Mouse (Mus musculus): ENCODE results near the gene Arid5a. TPM values are rescaled to one million over a fixed set of nuclear protein-coding genes. Genes with fewer than 3 reads are reported as not detected.
A peak's percentile ranks its signal among the peaks of the same experiment; 100 is the strongest.

Arid5a gene
- polyA plus RNA-seq (2015; fragmentation: Nextera tagmentation; extraction: Ambion mirVana) = 3.1 and 3.4 TPM in 2 replicates

GRCm38 (mm10) chr1:36307495-36308280, at the start of gene Arid5a:
Gene Arid5a (plus strand): TSS chr1:36307733.
- ATAC-seq (replicated peaks) = peak; percentile 93
- Histone ChIP-seq H3K36me3 (replicated peaks) (no peaks in the 10 kb centered on the region), H3K4me3 (peak within 1 kb of the TSS; percentile 64), H3K9me3 (no peaks in the 10 kb centered on the region), H3K27me3 (replicated peaks) (peaks cover 15% of the 10 kb centered on the region), H3K4me2 (peak within 1 kb of the TSS; percentile 93), H3K27ac (peak within 1 kb of the TSS; percentile 46; the same call in 1 of the 2 replicates), H3K9ac (peak within 1 kb of the TSS; percentile 45), H3K4me1 (peaks cover 14% of the 10 kb centered on the region)
- WGBS = under 1% methylated on average over 65 of the region's 65 CpGs

- no peak overlapping the region for H3K4me3 ChIP-seq
- peaks cover 15% of the 10 kb centered on the region for H3K4me1 ChIP-seq
- no peaks in the 10 kb centered on the region for H3K9me3 ChIP-seq
- no peaks in the 10 kb centered on the region for H3K27me3 ChIP-seq (replicated peaks)
- no peak overlapping the region for H3K27ac ChIP-seq
- WGBS = 49% methylated on average over 2 of the region's 2 CpGs
- H3K36me3 ChIP-seq (replicated peaks) = no peaks in the 10 kb centered on the region
- no peak overlapping the region for H3K9ac ChIP-seq
- no peak overlapping the region for H3K4me2 ChIP-seq
- ATAC-seq (replicated peaks) = no peak
Measured at GRCm38 (mm10) chr1:36258631-36259030, 48.9 kb upstream of the Arid5a start.

GRCm38 (mm10) chr1:36259281-36259680, 48.3 kb upstream of the Arid5a start:
- 94% methylated on average over 2 of the region's 2 CpGs for WGBS
- no peaks in the 10 kb centered on the region for H3K9me3 ChIP-seq
- no peak for ATAC-seq (replicated peaks)
- H3K27me3 ChIP-seq (replicated peaks) = no peaks in the 10 kb centered on the region
- no peak overlapping the region for H3K4me3 ChIP-seq
- H3K27ac ChIP-seq = no peak overlapping the region
- no peak overlapping the region for H3K9ac ChIP-seq
- H3K36me3 ChIP-seq (replicated peaks) = no peaks in the 10 kb centered on the region
- H3K4me2 ChIP-seq = no peak overlapping the region
- H3K4me1 ChIP-seq = peaks cover 15% of the 10 kb centered on the region

GRCm38 (mm10) chr1:36260418-36260817, 47.1 kb upstream of the Arid5a start:
- no peak for ATAC-seq (replicated peaks)
- H3K36me3 ChIP-seq (replicated peaks) = no peaks in the 10 kb centered on the region
- WGBS = 100% methylated on average over 1 of the region's 1 CpGs
- no peak overlapping the region for H3K4me3 ChIP-seq
- H3K9ac ChIP-seq = no peak overlapping the region
- no peaks in the 10 kb centered on the region for H3K27me3 ChIP-seq (replicated peaks)
- no peaks in the 10 kb centered on the region for H3K9me3 ChIP-seq
- peaks cover 5% of the 10 kb centered on the region; the same call in 1 of the 2 replicates for H3K4me1 ChIP-seq
- no peak overlapping the region for H3K4me2 ChIP-seq
- H3K27ac ChIP-seq = no peak overlapping the region

- Histone ChIP-seq H3K27ac (no peak overlapping the region), H3K4me1 (no peaks in the 10 kb centered on the region), H3K4me3 (no peak overlapping the region), H3K9ac (no peak overlapping the region), H3K27me3 (replicated peaks) (no peaks in the 10 kb centered on the region), H3K4me2 (no peak overlapping the region), H3K36me3 (replicated peaks) (no peaks in the 10 kb centered on the region), H3K9me3 (no peaks in the 10 kb centered on the region)
- WGBS = 85% methylated on average over 19 of the region's 19 CpGs
- no peak for ATAC-seq (replicated peaks)
Measured at GRCm38 (mm10) chr1:36261708-36262504, 45.6 kb upstream of the Arid5a start.

- WGBS = 72% methylated on average over 13 of the region's 13 CpGs
- H3K27me3 ChIP-seq (replicated peaks) = no peaks in the 10 kb centered on the region
- H3K4me3 ChIP-seq = no peak overlapping the region
- H3K9me3 ChIP-seq = no peaks in the 10 kb centered on the region
- no peaks in the 10 kb centered on the region for H3K36me3 ChIP-seq (replicated peaks)
- H3K4me1 ChIP-seq = no peaks in the 10 kb centered on the region
- H3K4me2 ChIP-seq = no peak overlapping the region
- H3K27ac ChIP-seq = no peak overlapping the region
- H3K9ac ChIP-seq = no peak overlapping the region
- no peak for ATAC-seq (replicated peaks)
Measured at GRCm38 (mm10) chr1:36263833-36264488, 43.6 kb upstream of the Arid5a start.

GRCm38 (mm10) chr1:36266293-36266692, 41.2 kb upstream of the Arid5a start:
- Histone ChIP-seq H3K9ac (no peak overlapping the region), H3K9me3 (no peaks in the 10 kb centered on the region), H3K4me2 (no peak overlapping the region), H3K4me1 (no peaks in the 10 kb centered on the region), H3K27ac (no peak overlapping the region), H3K4me3 (no peak overlapping the region), H3K36me3 (replicated peaks) (no peaks in the 10 kb centered on the region), H3K27me3 (replicated peaks) (peaks cover 8% of the 10 kb centered on the region)
- WGBS = 78% methylated on average over 6 of the region's 6 CpGs
- ATAC-seq (replicated peaks) = no peak

GRCm38 (mm10) chr1:36267595-36267994, 39.9 kb upstream of the Arid5a start:
- WGBS = 95% methylated on average over 3 of the region's 3 CpGs
- no peak for ATAC-seq (replicated peaks)
- H3K4me2 ChIP-seq = no peak overlapping the region

GRCm38 (mm10) chr1:36269121-36269795, 38.3 kb upstream of the Arid5a start:
- peak overlapping the region; percentile 24 for H3K4me3 ChIP-seq
- peak overlapping the region; percentile 39 for H3K4me2 ChIP-seq
- H3K27ac ChIP-seq = no peak overlapping the region
- no peaks in the 10 kb centered on the region for H3K36me3 ChIP-seq (replicated peaks)
- no peak overlapping the region for H3K9ac ChIP-seq
- H3K9me3 ChIP-seq = no peaks in the 10 kb centered on the region
- 41% methylated on average over 54 of the region's 54 CpGs for WGBS
- H3K27me3 ChIP-seq (replicated peaks) = peaks cover 8% of the 10 kb centered on the region
- ATAC-seq (replicated peaks) = 0 out of 2 replicates have a peak, but pooled peaks have one; percentile 42
- no peaks in the 10 kb centered on the region for H3K4me1 ChIP-seq

More at GRCm38 (mm10) chr1:36267595-36267994, 39.9 kb upstream of the Arid5a start:
- Histone ChIP-seq H3K4me1 (no peaks in the 10 kb centered on the region), H3K9me3 (no peaks in the 10 kb centered on the region), H3K9ac (no peak overlapping the region), H3K4me3 (no peak overlapping the region), H3K27me3 (replicated peaks) (peaks cover 8% of the 10 kb centered on the region), H3K27ac (no peak overlapping the region), H3K36me3 (replicated peaks) (no peaks in the 10 kb centered on the region)

GRCm38 (mm10) chr1:36270666-36271065, 36.9 kb upstream of the Arid5a start:
- ATAC-seq (replicated peaks) = no peak
- H3K4me1 ChIP-seq = no peaks in the 10 kb centered on the region
- no peaks in the 10 kb centered on the region for H3K36me3 ChIP-seq (replicated peaks)
- no peak overlapping the region for H3K4me3 ChIP-seq
- no peak overlapping the region for H3K27ac ChIP-seq
- no peak overlapping the region for H3K9ac ChIP-seq
- 49% methylated on average over 3 of the region's 3 CpGs for WGBS
- no peak overlapping the region for H3K4me2 ChIP-seq
- peaks cover 8% of the 10 kb centered on the region for H3K27me3 ChIP-seq (replicated peaks)
- no peaks in the 10 kb centered on the region for H3K9me3 ChIP-seq

- H3K4me3 ChIP-seq = no peak overlapping the region
- no peak overlapping the region for H3K9ac ChIP-seq
- H3K36me3 ChIP-seq (replicated peaks) = no peaks in the 10 kb centered on the region
- no peak overlapping the region for H3K4me2 ChIP-seq
- no peak overlapping the region for H3K27ac ChIP-seq
- 75% methylated on average over 8 of the region's 8 CpGs for WGBS
- no peak for ATAC-seq (replicated peaks)
- H3K27me3 ChIP-seq (replicated peaks) = peaks cover 8% of the 10 kb centered on the region
- H3K9me3 ChIP-seq = no peaks in the 10 kb centered on the region
- H3K4me1 ChIP-seq = no peaks in the 10 kb centered on the region
Measured at GRCm38 (mm10) chr1:36271516-36272230, 35.9 kb upstream of the Arid5a start.
